Mouse (Mus musculus): ENCODE data around the gene Sergef.
A peak's percentile ranks its signal among the peaks of the same experiment; 100 is the strongest.
"Not testable (repeated sequence)": the region's sequence is repeated elsewhere in the genome, so short reads cannot be mapped to it uniquely, and the experiment has no call there.

The Sergef gene

GRCm38 (mm10) chr7:46639692-46640031, at the start of gene Sergef:
Gene Sergef, minus strand, starts transcription at chr7:46639807.
- peak in 1 of 2 experiments; percentile 80 for DNase-seq (ENCODE audit: low spot score in 2 of 2)

- peak in 1 of 2 experiments; percentile 29 for DNase-seq (ENCODE audit: low spot score in 2 of 2)
These were observed 47.2 kb upstream of the Sergef start for GRCm38 (mm10) chr7:46686827-46687226.

- no peak for DNase-seq (ENCODE audit: low spot score in 2 of 2)
These were observed 41.1 kb upstream of the Sergef start for GRCm38 (mm10) chr7:46680732-46681131.

GRCm38 (mm10) chr7:46679044-46679443, 39.4 kb upstream of the Sergef start:
- not testable (repeated sequence) for DNase-seq (ENCODE audit: low spot score in 2 of 2)

- DNase-seq (ENCODE audit: low spot score in 2 of 2): no peak
These were observed 38.8 kb upstream of the Sergef start for GRCm38 (mm10) chr7:46678417-46678816.

GRCm38 (mm10) chr7:46676808-46677360, 37.3 kb upstream of the Sergef start:
- DNase-seq (ENCODE audit: low spot score in 2 of 2): no peak

GRCm38 (mm10) chr7:46675886-46676285, 36.3 kb upstream of the Sergef start:
- DNase-seq (ENCODE audit: low spot score in 2 of 2): no peak

- no peak for DNase-seq (ENCODE audit: low spot score in 2 of 2)
These were observed 35.5 kb upstream of the Sergef start for GRCm38 (mm10) chr7:46675061-46675460.

GRCm38 (mm10) chr7:46672160-46672672, 32.6 kb upstream of the Sergef start, which contains the start of gene Tph1:
Gene Tph1, minus strand, starts transcription at chr7:46672537.
- no peak for DNase-seq (ENCODE audit: low spot score in 2 of 2)

GRCm38 (mm10) chr7:46667256-46667655, 27.6 kb upstream of the Sergef start:
- no peak for DNase-seq (ENCODE audit: low spot score in 2 of 2)

- DNase-seq (ENCODE audit: low spot score in 2 of 2): peak in 1 of 2 experiments; percentile 21
These were observed 25.6 kb upstream of the Sergef start for GRCm38 (mm10) chr7:46665236-46665635.

GRCm38 (mm10) chr7:46661591-46662090, 22.0 kb upstream of the Sergef start:
- DNase-seq (ENCODE audit: low spot score in 2 of 2): no peak

GRCm38 (mm10) chr7:46652279-46652678, 12.7 kb upstream of the Sergef start:
- DNase-seq (ENCODE audit: low spot score in 2 of 2): no peak

GRCm38 (mm10) chr7:46650231-46650630, 10.6 kb upstream of the Sergef start:
- DNase-seq (ENCODE audit: low spot score in 2 of 2): not testable (repeated sequence)

GRCm38 (mm10) chr7:46648431-46649140, 9.0 kb upstream of the Sergef start:
- DNase-seq (ENCODE audit: low spot score in 2 of 2): no peak

GRCm38 (mm10) chr7:46643172-46643571, 3.6 kb upstream of the Sergef start:
- DNase-seq (ENCODE audit: low spot score in 2 of 2): no peak

- no peak for DNase-seq (ENCODE audit: low spot score in 2 of 2)
These were observed 455 bp upstream of the Sergef start for GRCm38 (mm10) chr7:46640062-46640461.

GRCm38 (mm10) chr7:46638889-46639691, 517 bp downstream of the Sergef start:
- peak in 1 of 2 experiments; percentile 75 for DNase-seq (ENCODE audit: low spot score in 2 of 2)

GRCm38 (mm10) chr7:46628375-46628975, 11.1 kb downstream of the Sergef start:
- no peak for DNase-seq (ENCODE audit: low spot score in 2 of 2)

GRCm38 (mm10) chr7:46623979-46624378, 15.6 kb downstream of the Sergef start:
- DNase-seq (ENCODE audit: low spot score in 2 of 2): no peak

- no peak for DNase-seq (ENCODE audit: low spot score in 2 of 2)
These were observed 21.0 kb downstream of the Sergef start for GRCm38 (mm10) chr7:46618416-46619110.

All from thymus, postnatal 10 days (tissue).